Mouse (Mus musculus) heart, embryonic 14.5 days (tissue): ENCODE measurements around the gene Tm9sf1. TPM values are rescaled to one million over a fixed set of nuclear protein-coding genes. Genes with fewer than 3 reads are reported as not detected.

ENCODE experiments used
- ATAC-seq: fragments of 200-750 bp; cut with Nextera tagmentation; 2 replicates; pipeline ENCODE4 v1.8.0; 2017; ENCODE audit warnings: low read depth, moderate TSS enrichment; ENCODE audit not compliant: insufficient number of reproducible peaks, insufficient read depth, low FRiP score
- H3K27ac ChIP-seq, 2 experiments: fragments of 200-500 bp in 1 of 2; fragments of 300-500 bp in 1 of 2; sonication (generic) in 1 of 2; replicated peaks in 1 of 2; 2 replicates each; pipeline ENCODE4 v1.5.1; 2012 to 2014; ENCODE audit warnings: low read depth in 2 of 2, low read length in 2 of 2, control low read depth in 1 of 2, mild to moderate bottlenecking in 1 of 2, mixed read lengths in 1 of 2; ENCODE audit not compliant: control insufficient read depth in 1 of 2, insufficient read depth in 1 of 2
- H3K27me3 ChIP-seq: fragments of 300-500 bp; sonication (generic); 2 replicates; pipeline ENCODE4 v1.6.1; 2014; ENCODE audit warnings: mild to moderate bottlenecking, low read length, control low read depth; ENCODE audit not compliant: control insufficient read depth, insufficient read depth
- H3K36me3 ChIP-seq: fragments of 300-500 bp; sonication (generic); 2 replicates; pipeline ENCODE4 v1.6.1; 2014; ENCODE audit warnings: mild to moderate bottlenecking, control low read depth, low read length, mixed read lengths; ENCODE audit not compliant: control insufficient read depth, insufficient read depth
- H3K4me1 ChIP-seq, 2 experiments: fragments of 200-500 bp in 1 of 2; fragments of 300-500 bp in 1 of 2; sonication (generic) in 1 of 2; 2 replicates each; pipeline ENCODE4 v1.6.1; 2012 to 2014; ENCODE audit warnings: low read length in 2 of 2, control low read depth in 1 of 2, mixed read lengths in 1 of 2; ENCODE audit not compliant: control insufficient read depth in 2 of 2, insufficient read depth in 2 of 2
- H3K4me2 ChIP-seq: fragments of 300-500 bp; sonication (generic); 2 replicates; pipeline ENCODE4 v1.6.1; 2014; ENCODE audit warnings: mild to moderate bottlenecking, low read length
- H3K4me3 ChIP-seq, 2 experiments: fragments of 200-500 bp in 1 of 2; fragments of 300-500 bp in 1 of 2; sonication (generic) in 1 of 2; 2 replicates each; pipeline ENCODE4 v1.5.1; 2012 to 2014; ENCODE audit warnings: low read length in 2 of 2, mild to moderate bottlenecking in 2 of 2, control low read depth in 1 of 2, low read depth in 1 of 2, moderate library complexity in 1 of 2; ENCODE audit not compliant: control insufficient read depth in 1 of 2, insufficient read depth in 1 of 2
- H3K9ac ChIP-seq: fragments of 300-500 bp; sonication (generic); 2 replicates; pipeline ENCODE4 v1.6.1; 2014; ENCODE audit warnings: mild to moderate bottlenecking, low read length
- H3K9me3 ChIP-seq: fragments of 300-500 bp; sonication (generic); 2 replicates; pipeline ENCODE4 v1.6.1; 2016; ENCODE audit warnings: low read length, control low read depth; ENCODE audit not compliant: control insufficient read depth
- WGBS: fragments of 180-500 bp; shearing (Covaris S2); extraction: QIAGEN DNeasy Blood & Tissue Kit; methylation state at CpG from one replicate; pipeline ENCODE4 v1.1.7; 2014; 5-methylcytosine and 5-hydroxymethylcytosine counted together
- polyA plus RNA-seq: library from polyadenylated mRNA; unstranded; fragments of >200 nt; fragmentation: Nextera tagmentation; extraction: Ambion mirVana; gene quantifications from 2 replicates; pipeline ENCODE4 v1.2.1, GENCODE M21; 2014

Gene Tm9sf1
- 86.6 and 90.0 TPM in 2 replicates for polyA plus RNA-seq

- Histone ChIP-seq H3K4me3 (peak within 1 kb of the TSS; percentile 61 to 70), H3K9ac (peak within 1 kb of the TSS; percentile 81), H3K4me2 (peak within 1 kb of the TSS; percentile 80), H3K9me3 (no peaks in the 10 kb centered on the region), H3K36me3 (peaks cover 56% of the 10 kb centered on the region), H3K27me3 (no peaks in the 10 kb centered on the region), H3K4me1 (peaks cover 11 to 19% of the 10 kb centered on the region in 2 experiments), H3K27ac (peak within 1 kb of the TSS; percentile 78 to 94)
- ATAC-seq, result peak; percentile 82
- under 1% methylated on average over 89 of the region's 89 CpGs for WGBS
Observed at GRCm38 (mm10) chr14:55643060-55643907, at the start of gene Tm9sf1. Tm9sf1 (minus strand) TSS chr14:55643806.

GRCm38 (mm10) chr14:55689433-55689832 lies 45.8 kb upstream of the Tm9sf1 start:
- Histone ChIP-seq H3K9ac (no peak overlapping the region), H3K4me1 (no peaks in the 10 kb centered on the region), H3K36me3 (no peaks in the 10 kb centered on the region), H3K9me3 (no peaks in the 10 kb centered on the region), H3K4me2 (no peak overlapping the region), H3K4me3 (no peak overlapping the region), H3K27me3 (no peaks in the 10 kb centered on the region), H3K27ac (no peak overlapping the region)
- no peak for ATAC-seq
- WGBS, result 75% methylated on average over 10 of the region's 10 CpGs

DNA sequence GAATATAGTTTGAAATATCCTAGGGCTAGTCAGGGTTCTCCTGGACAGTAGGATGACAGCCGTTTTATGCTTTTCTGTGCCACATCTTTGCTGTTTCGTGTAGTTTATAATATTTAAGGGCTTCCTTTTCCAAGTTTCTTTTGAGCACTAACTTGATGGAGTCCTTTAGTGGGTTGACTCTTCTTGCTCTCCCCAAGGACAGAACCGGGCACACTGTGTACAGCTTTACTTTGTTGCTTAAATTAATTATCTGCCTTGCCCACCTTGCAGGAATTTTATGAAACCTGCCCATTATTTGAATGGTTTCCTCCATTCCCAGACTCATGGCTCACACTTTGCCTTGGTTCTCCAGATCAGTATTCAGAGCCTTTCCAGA lies 38.5 kb upstream of the Tm9sf1 start:
- Histone ChIP-seq H3K4me1 (peaks cover 0 to 4% of the 10 kb centered on the region in 2 experiments; a peak in 3 of 4 replicates), H3K9ac (peak overlapping the region; percentile 85), H3K36me3 (peaks cover 31% of the 10 kb centered on the region), H3K4me2 (peak overlapping the region; percentile 78), H3K9me3 (no peaks in the 10 kb centered on the region), H3K27me3 (no peaks in the 10 kb centered on the region), H3K27ac (peak overlapping the region; percentile 85 to 88; a peak in 3 of 4 replicates), H3K4me3 (peak overlapping the region; percentile 81)
- ATAC-seq, result 0 out of 2 replicates have a peak, but pooled peaks have one; percentile 0
- 18% methylated on average over 3 of the region's 3 CpGs for WGBS

DNA sequence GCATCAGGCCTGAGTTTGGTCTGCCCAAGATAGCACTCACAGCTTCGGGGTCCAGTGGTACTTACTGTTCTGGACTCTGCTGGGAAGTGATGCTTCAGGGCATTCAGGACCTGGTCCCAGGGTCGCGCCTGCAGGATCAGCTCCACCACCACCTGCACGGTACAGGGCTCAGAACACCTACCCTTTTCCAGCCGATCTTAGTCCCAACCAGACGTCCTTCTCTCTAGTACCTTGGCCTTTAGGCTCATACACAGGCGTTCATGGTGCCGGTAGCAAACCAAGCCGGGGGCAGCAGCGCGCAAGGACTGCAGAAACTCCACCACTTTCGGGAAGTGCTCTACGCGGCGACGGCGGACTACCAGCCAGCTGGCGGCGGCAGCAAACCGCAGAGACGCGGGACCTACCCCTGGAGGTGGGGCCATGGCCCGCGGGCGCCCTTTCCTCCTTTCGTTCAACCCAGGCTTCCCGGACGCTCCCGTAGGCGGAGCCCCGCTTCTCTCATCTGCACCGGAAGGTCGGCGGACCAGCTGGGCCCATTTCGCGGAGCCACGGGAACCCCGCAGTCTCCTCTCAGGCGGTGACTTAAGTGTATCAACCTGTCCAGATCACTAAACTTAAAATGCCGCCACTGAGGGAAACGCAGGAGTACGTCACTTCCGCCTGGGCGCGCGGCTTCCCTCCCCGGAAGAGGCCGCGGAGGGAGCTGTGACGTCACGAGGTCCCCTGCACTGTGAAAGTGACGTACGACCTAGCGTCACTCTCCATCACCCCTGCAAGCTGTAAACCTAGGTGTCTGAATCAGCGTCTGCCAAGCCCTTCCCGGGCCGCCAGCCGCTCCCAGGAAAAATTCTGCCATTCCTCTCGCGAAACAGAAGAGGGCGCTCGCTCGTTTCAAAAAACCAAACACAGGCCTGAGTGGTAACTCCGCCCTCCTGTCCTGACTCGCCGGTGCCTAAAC lies 37.8 kb upstream of the Tm9sf1 start, which contains the start of gene Tinf2:
Gene Tinf2, minus strand, starts transcription at position 661 of the 958 bp plus-strand sequence.
- under 1% methylated on average over 66 of the region's 66 CpGs for WGBS
- ATAC-seq, result peak; percentile 96
- no peaks in the 10 kb centered on the region for H3K27me3 ChIP-seq

DNA sequence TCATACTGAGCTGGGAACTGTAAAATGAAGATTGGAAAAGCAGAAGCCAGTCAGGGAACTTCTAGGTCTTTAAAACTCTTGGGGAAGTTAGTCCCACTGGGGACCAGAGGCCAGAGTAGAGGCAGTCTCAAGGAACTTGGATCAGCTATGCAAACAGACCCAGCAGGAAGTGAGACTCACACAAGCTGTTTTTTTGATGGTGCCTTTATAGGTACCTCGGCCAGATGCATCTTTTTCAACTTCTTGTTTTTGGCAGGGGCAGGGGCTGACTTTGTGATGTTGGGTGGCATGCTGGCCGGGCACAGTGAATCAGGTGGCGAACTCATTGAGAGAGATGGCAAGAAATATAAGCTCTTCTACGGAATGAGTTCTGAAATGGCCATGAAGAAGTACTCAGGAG lies 34.0 kb upstream of the Tm9sf1 start:
- H3K4me1 ChIP-seq, result peaks cover 0 to 8% of the 10 kb centered on the region in 2 experiments
- H3K27ac ChIP-seq, result no peak overlapping the region
- H3K9me3 ChIP-seq, result no peaks in the 10 kb centered on the region
- no peak overlapping the region for H3K9ac ChIP-seq
- peaks cover 56% of the 10 kb centered on the region for H3K36me3 ChIP-seq
- H3K4me3 ChIP-seq, result no peak overlapping the region
- H3K27me3 ChIP-seq, result no peaks in the 10 kb centered on the region
- WGBS, result 87% methylated on average over 4 of the region's 4 CpGs
- no peak for ATAC-seq
- H3K4me2 ChIP-seq, result no peak overlapping the region

More for the DNA sequence above, 37.8 kb upstream of the Tm9sf1 start, which contains the start of gene Tinf2:
- Histone ChIP-seq H3K4me3 (peak within 1 kb of the TSS; percentile 81), H3K9me3 (no peaks in the 10 kb centered on the region), H3K4me1 (peaks cover 0 to 4% of the 10 kb centered on the region in 2 experiments; a peak in 3 of 4 replicates), H3K4me2 (peak within 1 kb of the TSS; percentile 78), H3K9ac (peak within 1 kb of the TSS; percentile 85), H3K27ac (peak within 1 kb of the TSS; percentile 85 to 88), H3K36me3 (peaks cover 38% of the 10 kb centered on the region)

- Histone ChIP-seq H3K4me2 (peak overlapping the region; percentile 76), H3K27ac (peak overlapping the region; percentile 68 to 77), H3K27me3 (no peaks in the 10 kb centered on the region), H3K9me3 (no peaks in the 10 kb centered on the region), H3K4me3 (peak overlapping the region; percentile 82 to 86; a peak in 3 of 4 replicates), H3K9ac (peak overlapping the region; percentile 84), H3K36me3 (peaks cover 50% of the 10 kb centered on the region), H3K4me1 (peaks cover 2 to 10% of the 10 kb centered on the region in 2 experiments; a peak in 3 of 4 replicates)
- WGBS, result 74% methylated on average over 7 of the region's 7 CpGs
- no peak for ATAC-seq
Observed at GRCm38 (mm10) chr14:55672741-55673060, 29.1 kb upstream of the Tm9sf1 start.
